Mouse (Mus musculus): Measurements from ENCODE around the gene Fdxr. TPM values are rescaled to one million over a fixed set of nuclear protein-coding genes. Genes with fewer than 3 reads are reported as not detected.

Gene Fdxr
- total and polyA plus RNA-seq, 2 experiments from 2014 or later: 10.1 to 18.2 TPM

- no peak overlapping the region for H3K4me3 ChIP-seq (ENCODE audit: low read depth, low read length)
- no peaks in the 10 kb centered on the region for H3K36me3 ChIP-seq (replicated peaks; ENCODE audit: control insufficient read depth, insufficient read depth, low read length)
- 48% methylated on average over 3 of the region's 3 CpGs for WGBS
- H3K9me3 ChIP-seq (replicated peaks; ENCODE audit: control insufficient read depth, low read length): no peaks in the 10 kb centered on the region
- no peak overlapping the region for H3K4me2 ChIP-seq (ENCODE audit: low read depth, low read length)
- DNase-seq (ENCODE audit: low spot score) (no peak), ATAC-seq (ENCODE audit: insufficient read depth, low read depth) (no peak)
- H3K4me1 ChIP-seq (ENCODE audit: control insufficient read depth, insufficient read depth): 0 out of 2 replicates have a peak, but pooled peaks cover 8% of the 10 kb centered on the region
- TF ChIP-seq EP300 (IDR thresholded peaks at IDR 0.05; ENCODE audit: low read depth) (no peak), CTCF (IDR thresholded peaks at IDR 0.05; ENCODE audit: low read depth) (no peak)
- H3K9ac ChIP-seq (replicated peaks; ENCODE audit: low read depth, low read length): no peak overlapping the region
- H3K27ac ChIP-seq (ENCODE audit: low read depth): no peak overlapping the region
- H3K27me3 ChIP-seq (ENCODE audit: control insufficient read depth, insufficient read depth, low read length): peaks cover 91% of the 10 kb centered on the region
Measured at GRCm38 (mm10) chr11:115251258-115251657, 25.6 kb downstream of the Fdxr start.

- H3K27ac ChIP-seq (ENCODE audit: low read depth): no peak overlapping the region
- WGBS: 3% methylated on average over 36 of the region's 36 CpGs
- ATAC-seq (ENCODE audit: insufficient read depth, low read depth): no peak
- peaks cover 85% of the 10 kb centered on the region for H3K27me3 ChIP-seq (ENCODE audit: control insufficient read depth, insufficient read depth, low read length)
- H3K4me1 ChIP-seq (ENCODE audit: control insufficient read depth, insufficient read depth): 0 out of 2 replicates have a peak, but pooled peaks cover 8% of the 10 kb centered on the region
- no peaks in the 10 kb centered on the region for H3K36me3 ChIP-seq (replicated peaks; ENCODE audit: control insufficient read depth, insufficient read depth, low read length)
- H3K9ac ChIP-seq (replicated peaks; ENCODE audit: low read depth, low read length): 0 out of 2 replicates have a peak overlapping the region, but pooled peaks have one; percentile 21
- H3K4me2 ChIP-seq (ENCODE audit: low read depth, low read length): peak overlapping the region; percentile 62
- no peak for DNase-seq (ENCODE audit: low spot score)
- no peaks in the 10 kb centered on the region for H3K9me3 ChIP-seq (replicated peaks; ENCODE audit: control insufficient read depth, low read length)
- peak overlapping the region; percentile 42 for H3K4me3 ChIP-seq (ENCODE audit: low read depth, low read length)
- TF ChIP-seq CTCF (IDR thresholded peaks at IDR 0.05; ENCODE audit: low read depth) (no peak), EP300 (IDR thresholded peaks at IDR 0.05; ENCODE audit: low read depth) (no peak)
Measured at GRCm38 (mm10) chr11:115250405-115251090, 26.3 kb downstream of the Fdxr start.

- Histone ChIP-seq H3K4me1 (ENCODE audit: control insufficient read depth, insufficient read depth) (0 out of 2 replicates have a peak, but pooled peaks cover 8% of the 10 kb centered on the region), H3K4me2 (ENCODE audit: low read depth, low read length) (peak overlapping the region; percentile 62), H3K27ac (ENCODE audit: low read depth) (no peak overlapping the region), H3K9ac (replicated peaks; ENCODE audit: low read depth, low read length) (peak overlapping the region; percentile 21; the same call in 1 of the 2 replicates), H3K4me3 (ENCODE audit: low read depth, low read length) (peak overlapping the region; percentile 42), H3K36me3 (replicated peaks; ENCODE audit: control insufficient read depth, insufficient read depth, low read length) (peaks cover 7% of the 10 kb centered on the region; the same call in 1 of the 2 replicates), H3K27me3 (ENCODE audit: control insufficient read depth, insufficient read depth, low read length) (peaks cover 79% of the 10 kb centered on the region), H3K9me3 (replicated peaks; ENCODE audit: control insufficient read depth, low read length) (no peaks in the 10 kb centered on the region)
- WGBS: 4% methylated on average over 61 of the region's 63 CpGs
- 0 out of 2 replicates have a peak, but pooled peaks have one; percentile 14 for ATAC-seq (ENCODE audit: insufficient read depth, low read depth)
- TF ChIP-seq EP300 (IDR thresholded peaks at IDR 0.05; ENCODE audit: low read depth) (no peak), CTCF (IDR thresholded peaks at IDR 0.05; ENCODE audit: low read depth) (peak; percentile 10; the same call in 1 of the 2 replicates)
- no peak for DNase-seq (ENCODE audit: low spot score)
Measured at GRCm38 (mm10) chr11:115249721-115250404, 27.0 kb downstream of the Fdxr start.

DNA sequence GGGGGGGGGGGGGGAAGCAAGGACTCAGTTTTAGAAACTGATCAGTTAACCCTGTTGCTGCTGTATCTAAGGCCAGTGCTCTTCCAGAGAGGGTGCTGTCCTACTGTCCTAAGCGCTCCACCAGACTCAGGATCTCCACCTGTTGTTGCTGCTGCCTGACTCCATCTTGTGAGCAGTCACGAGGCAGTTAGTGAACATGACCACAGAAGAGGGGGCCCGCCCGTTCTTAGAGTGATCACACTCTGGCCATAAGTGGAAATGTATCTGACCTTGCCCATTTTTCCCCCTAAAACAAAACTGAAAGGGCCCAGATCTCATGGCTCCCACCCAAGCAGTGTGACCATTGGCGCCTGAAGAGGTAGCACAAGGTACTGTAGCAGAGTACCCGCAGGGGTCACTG lies 28.9 kb downstream of the Fdxr start:
- 0 out of 2 replicates have a peak, but pooled peaks cover 8% of the 10 kb centered on the region for H3K4me1 ChIP-seq (ENCODE audit: control insufficient read depth, insufficient read depth)

DNA sequence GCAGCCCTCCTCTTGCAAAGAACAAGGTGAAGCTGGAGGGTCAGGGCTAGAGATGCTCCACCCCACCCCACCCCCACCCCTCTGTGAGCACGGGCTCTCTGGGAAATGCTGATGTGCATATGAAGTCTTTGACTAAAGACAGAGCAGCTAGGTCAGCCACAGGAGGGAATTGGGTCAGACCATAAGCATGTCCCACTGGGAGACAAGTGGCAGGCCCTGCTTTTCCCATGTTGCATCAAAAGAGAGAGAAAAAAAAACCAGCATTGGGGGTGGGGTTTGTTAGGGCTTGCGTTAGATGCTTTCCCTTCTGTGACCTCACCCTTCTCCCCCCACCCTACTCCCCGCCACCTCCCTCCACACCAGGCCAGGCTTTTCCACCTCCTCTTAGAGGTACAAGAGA lies 29.6 kb downstream of the Fdxr start:
- Histone ChIP-seq H3K27ac (ENCODE audit: low read depth) (no peak overlapping the region), H3K4me3 (ENCODE audit: low read depth, low read length) (no peak overlapping the region), H3K9me3 (replicated peaks; ENCODE audit: control insufficient read depth, low read length) (no peaks in the 10 kb centered on the region), H3K36me3 (replicated peaks; ENCODE audit: control insufficient read depth, insufficient read depth, low read length) (peaks cover 15% of the 10 kb centered on the region), H3K4me2 (ENCODE audit: low read depth, low read length) (no peak overlapping the region), H3K9ac (replicated peaks; ENCODE audit: low read depth, low read length) (no peak overlapping the region), H3K27me3 (ENCODE audit: control insufficient read depth, insufficient read depth, low read length) (peaks cover 56% of the 10 kb centered on the region), H3K4me1 (ENCODE audit: control insufficient read depth, insufficient read depth) (0 out of 2 replicates have a peak, but pooled peaks cover 8% of the 10 kb centered on the region)
- WGBS: 21% methylated on average over 3 of the region's 3 CpGs
- no peak for ATAC-seq (ENCODE audit: insufficient read depth, low read depth)
- TF ChIP-seq EP300 (IDR thresholded peaks at IDR 0.05; ENCODE audit: low read depth) (no peak), CTCF (IDR thresholded peaks at IDR 0.05; ENCODE audit: low read depth) (no peak)
- no peak for DNase-seq (ENCODE audit: low spot score)

More for the DNA sequence above, 28.9 kb downstream of the Fdxr start:
- TF ChIP-seq EP300 (IDR thresholded peaks at IDR 0.05; ENCODE audit: low read depth): no peak
- Histone ChIP-seq H3K9ac (replicated peaks; ENCODE audit: low read depth, low read length) (no peak overlapping the region), H3K36me3 (replicated peaks; ENCODE audit: control insufficient read depth, insufficient read depth, low read length) (peaks cover 15% of the 10 kb centered on the region), H3K27me3 (ENCODE audit: control insufficient read depth, insufficient read depth, low read length) (peaks cover 63% of the 10 kb centered on the region), H3K4me2 (ENCODE audit: low read depth, low read length) (no peak overlapping the region), H3K9me3 (replicated peaks; ENCODE audit: control insufficient read depth, low read length) (no peaks in the 10 kb centered on the region), H3K4me3 (ENCODE audit: low read depth, low read length) (no peak overlapping the region), H3K27ac (ENCODE audit: low read depth) (no peak overlapping the region)
- ATAC-seq (ENCODE audit: insufficient read depth, low read depth) (no peak), DNase-seq (ENCODE audit: low spot score) (no peak)
- 63% methylated on average over 6 of the region's 6 CpGs for WGBS
